Mouse (Mus musculus): ENCODE data around the gene C330007P06Rik. TPM values are rescaled to one million over a fixed set of nuclear protein-coding genes. Genes with fewer than 3 reads are reported as not detected.

The C330007P06Rik gene
- polyA plus RNA-seq, 2 experiments, result 21.1 to 34.6 TPM

- H3K27me3 ChIP-seq (ENCODE audit: control insufficient read depth, insufficient read depth, low read length), result no peaks in the 10 kb centered on the region
- no peaks in the 10 kb centered on the region for H3K36me3 ChIP-seq (ENCODE audit: control insufficient read depth, insufficient read depth, low read length)
- 65% methylated on average over 6 of the region's 6 CpGs for WGBS
Observed at GRCm38 (mm10) chrX:36837069-36837676, 36.7 kb downstream of the C330007P06Rik start.

GRCm38 (mm10) chrX:36833397-36834084 lies 40.4 kb downstream of the C330007P06Rik start:
- ATAC-seq (ENCODE audit: low FRiP score, low read depth) (peak; percentile 63; the same call in 1 of the 2 replicates), DNase-seq (ENCODE audit: low spot score) (peak; percentile 34)
- Histone ChIP-seq H3K27me3 (ENCODE audit: control insufficient read depth, insufficient read depth, low read length) (no peaks in the 10 kb centered on the region), H3K9ac (ENCODE audit: low read depth, low read length, severe bottlenecking) (peak overlapping the region; percentile 36; the same call in 1 of the 2 replicates), H3K4me2 (replicated peaks; ENCODE audit: low read depth, low read length, severe bottlenecking) (peak overlapping the region; percentile 38), H3K4me3 (replicated peaks; ENCODE audit: low read length) (peak overlapping the region; percentile 24), H3K9me3 (ENCODE audit: control insufficient read depth, low read length) (no peaks in the 10 kb centered on the region), H3K27ac (replicated peaks; ENCODE audit: low read depth, low read length) (no peak overlapping the region), H3K36me3 (ENCODE audit: control insufficient read depth, insufficient read depth, low read length) (no peaks in the 10 kb centered on the region), H3K4me1 (ENCODE audit: control insufficient read depth, insufficient read depth, low read length) (no peaks in the 10 kb centered on the region)
- 31% methylated on average over 19 of the region's 19 CpGs for WGBS
- no peak for TF ChIP-seq POLR2A (IDR thresholded peaks at IDR 0.05; ENCODE audit: borderline replicate concordance, extremely low read depth, insufficient read depth, insufficient read length)

More at GRCm38 (mm10) chrX:36837069-36837676, 36.7 kb downstream of the C330007P06Rik start:
- Histone ChIP-seq H3K9ac (ENCODE audit: low read depth, low read length, severe bottlenecking) (no peak overlapping the region), H3K27ac (replicated peaks; ENCODE audit: low read depth, low read length) (no peak overlapping the region), H3K9me3 (ENCODE audit: control insufficient read depth, low read length) (no peaks in the 10 kb centered on the region), H3K4me1 (ENCODE audit: control insufficient read depth, insufficient read depth, low read length) (no peaks in the 10 kb centered on the region), H3K4me2 (replicated peaks; ENCODE audit: low read depth, low read length, severe bottlenecking) (no peak overlapping the region), H3K4me3 (replicated peaks; ENCODE audit: low read length) (no peak overlapping the region)
- no peak for TF ChIP-seq POLR2A (IDR thresholded peaks at IDR 0.05; ENCODE audit: borderline replicate concordance, extremely low read depth, insufficient read depth, insufficient read length)
- no peak for ATAC-seq (ENCODE audit: low FRiP score, low read depth)
- no peak for DNase-seq (ENCODE audit: low spot score)

GRCm38 (mm10) chrX:36831632-36832031 lies 42.3 kb downstream of the C330007P06Rik start:
- Histone ChIP-seq H3K27ac (replicated peaks; ENCODE audit: low read depth, low read length) (no peak overlapping the region), H3K4me1 (ENCODE audit: control insufficient read depth, insufficient read depth, low read length) (no peaks in the 10 kb centered on the region), H3K9me3 (ENCODE audit: control insufficient read depth, low read length) (no peaks in the 10 kb centered on the region), H3K9ac (ENCODE audit: low read depth, low read length, severe bottlenecking) (no peak overlapping the region), H3K27me3 (ENCODE audit: control insufficient read depth, insufficient read depth, low read length) (no peaks in the 10 kb centered on the region), H3K4me3 (replicated peaks; ENCODE audit: low read length) (no peak overlapping the region), H3K4me2 (replicated peaks; ENCODE audit: low read depth, low read length, severe bottlenecking) (no peak overlapping the region), H3K36me3 (ENCODE audit: control insufficient read depth, insufficient read depth, low read length) (no peaks in the 10 kb centered on the region)
- DNase-seq (ENCODE audit: low spot score), result no peak
- no peak for TF ChIP-seq POLR2A (IDR thresholded peaks at IDR 0.05; ENCODE audit: borderline replicate concordance, extremely low read depth, insufficient read depth, insufficient read length)
- ATAC-seq (ENCODE audit: low FRiP score, low read depth), result no peak
- 88% methylated on average over 4 of the region's 4 CpGs for WGBS

- H3K36me3 ChIP-seq (ENCODE audit: control insufficient read depth, insufficient read depth, low read length), result no peaks in the 10 kb centered on the region
- TF ChIP-seq POLR2A (IDR thresholded peaks at IDR 0.05; ENCODE audit: borderline replicate concordance, extremely low read depth, insufficient read depth, insufficient read length), result no peak
- H3K4me3 ChIP-seq (replicated peaks; ENCODE audit: low read length), result no peak overlapping the region
- no peaks in the 10 kb centered on the region for H3K4me1 ChIP-seq (ENCODE audit: control insufficient read depth, insufficient read depth, low read length)
- 34% methylated on average over 5 of the region's 5 CpGs for WGBS
- H3K9ac ChIP-seq (ENCODE audit: low read depth, low read length, severe bottlenecking), result no peak overlapping the region
- H3K27me3 ChIP-seq (ENCODE audit: control insufficient read depth, insufficient read depth, low read length), result no peaks in the 10 kb centered on the region
- H3K4me2 ChIP-seq (replicated peaks; ENCODE audit: low read depth, low read length, severe bottlenecking), result no peak overlapping the region
- H3K27ac ChIP-seq (replicated peaks; ENCODE audit: low read depth, low read length), result no peak overlapping the region
- no peaks in the 10 kb centered on the region for H3K9me3 ChIP-seq (ENCODE audit: control insufficient read depth, low read length)
- ATAC-seq (ENCODE audit: low FRiP score, low read depth) (no peak), DNase-seq (ENCODE audit: low spot score) (peak; percentile 15)
Observed at GRCm38 (mm10) chrX:36830271-36830670, 43.6 kb downstream of the C330007P06Rik start.

- ATAC-seq (ENCODE audit: low FRiP score, low read depth), result no peak
Observed at GRCm38 (mm10) chrX:36826873-36827272, 47.0 kb downstream of the C330007P06Rik start.

More at GRCm38 (mm10) chrX:36826873-36827272, 47.0 kb downstream of the C330007P06Rik start:
- H3K9me3 ChIP-seq (ENCODE audit: control insufficient read depth, low read length), result no peaks in the 10 kb centered on the region
- DNase-seq (ENCODE audit: low spot score), result no peak
- TF ChIP-seq POLR2A (IDR thresholded peaks at IDR 0.05; ENCODE audit: borderline replicate concordance, extremely low read depth, insufficient read depth, insufficient read length), result no peak
- H3K36me3 ChIP-seq (ENCODE audit: control insufficient read depth, insufficient read depth, low read length), result no peaks in the 10 kb centered on the region
- H3K27ac ChIP-seq (replicated peaks; ENCODE audit: low read depth, low read length), result no peak overlapping the region
- WGBS, result 88% methylated on average over 4 of the region's 5 CpGs
- no peaks in the 10 kb centered on the region for H3K27me3 ChIP-seq (ENCODE audit: control insufficient read depth, insufficient read depth, low read length)
- no peak overlapping the region for H3K9ac ChIP-seq (ENCODE audit: low read depth, low read length, severe bottlenecking)
- no peak overlapping the region for H3K4me2 ChIP-seq (replicated peaks; ENCODE audit: low read depth, low read length, severe bottlenecking)
- H3K4me3 ChIP-seq (replicated peaks; ENCODE audit: low read length), result no peak overlapping the region
- H3K4me1 ChIP-seq (ENCODE audit: control insufficient read depth, insufficient read depth, low read length), result no peaks in the 10 kb centered on the region
